Mouse (Mus musculus) brain, embryonic 14.5 days (tissue): ENCODE measurements around the gene Mxra8.

Source experiments
- CTCF ChIP-seq: fragments of 200-500 bp; IDR thresholded peaks from 2 replicates; pipeline ENCODE4 v1.5.1; 2012; ENCODE audit warnings: inconsistent platforms, mild to moderate bottlenecking, moderate library complexity, borderline replicate concordance; ENCODE audit not compliant: insufficient read depth, insufficient read length; ENCODE audit errors: extremely low read depth
- POLR2A ChIP-seq: fragments of 200-500 bp; IDR thresholded peaks from 2 replicates; pipeline ENCODE4 v1.6.1; 2012; ENCODE audit warnings: mild to moderate bottlenecking, inconsistent platforms, borderline replicate concordance; ENCODE audit not compliant: poor library complexity, insufficient read depth, insufficient read length, severe bottlenecking; ENCODE audit errors: extremely low read depth

- TF ChIP-seq CTCF (no peak), POLR2A (no peak)
Measured at GRCm38 (mm10) chr4:155821025-155821424, 18.5 kb upstream of the Mxra8 start.
